Mouse (Mus musculus) bone marrow, adult 2 months (tissue): ENCODE measurements around the gene Amd1.

ENCODE experiments used
- CTCF ChIP-seq: fragments of 200-500 bp; IDR thresholded peaks from 2 replicates; pipeline ENCODE4 v1.5.1; 2011; ENCODE audit warnings: low read length, control low read depth; ENCODE audit not compliant: control insufficient read depth, insufficient read depth
- POLR2A ChIP-seq: fragments of 200-500 bp; IDR thresholded peaks from 2 replicates; pipeline ENCODE4 v1.6.1; 2011; ENCODE audit warnings: low read depth, mild to moderate bottlenecking, control low read depth, low read length, borderline replicate concordance; ENCODE audit not compliant: control insufficient read depth

DNA sequence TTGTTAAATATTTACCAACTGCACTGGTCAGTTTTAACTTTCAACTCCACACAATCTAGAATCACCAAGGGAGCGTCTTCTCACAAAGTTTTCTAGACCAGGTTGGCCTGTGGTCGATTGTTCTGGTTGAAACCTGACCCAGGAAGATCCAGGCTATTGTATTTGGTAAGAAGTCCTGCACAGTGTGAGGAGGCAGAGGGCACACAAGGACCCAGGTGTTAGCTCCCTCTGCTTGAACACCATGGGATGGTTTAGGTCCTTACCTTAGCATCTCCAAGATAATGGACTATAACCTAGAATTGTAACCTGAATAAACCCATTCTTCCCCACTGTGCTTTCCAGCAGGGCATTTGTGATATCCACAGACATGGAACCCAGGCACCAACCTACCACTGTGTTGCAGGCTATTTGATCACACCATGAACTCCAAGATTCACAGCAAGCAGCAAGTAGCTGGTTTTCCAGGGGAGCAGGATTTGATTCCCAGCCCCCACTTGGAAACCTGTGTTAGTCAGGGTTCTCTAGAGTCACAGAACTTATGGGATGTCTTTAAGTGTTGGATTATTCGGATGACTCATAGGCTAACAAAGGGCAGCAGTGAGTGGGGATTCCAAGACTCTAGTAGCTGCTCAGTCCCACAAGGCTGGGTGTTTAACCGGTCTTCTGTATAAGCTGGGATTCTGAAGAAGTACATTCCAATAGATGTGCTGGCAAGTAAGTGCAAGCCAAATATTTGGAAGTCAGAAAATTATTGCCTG is 6.0 kb upstream of the Amd1 start:
- TF ChIP-seq CTCF (no peak), POLR2A (no peak)
